Mouse (Mus musculus): ENCODE data around the gene Rnase1. TPM values are rescaled to one million over a fixed set of nuclear protein-coding genes. Genes with fewer than 3 reads are reported as not detected.
"Not testable (repeated sequence)": the region's sequence is repeated elsewhere in the genome, so short reads cannot be mapped to it uniquely, and the experiment has no call there.

The Rnase1 gene
- total RNA-seq (2012; rRNA removed) (0.17 TPM in 1 of 2 replicates, not detected in the other), total RNA-seq (2014; rRNA removed) (not detected in 2 replicates), polyA plus RNA-seq (2012; ENCODE audit: insufficient read length, low read depth) (not detected in 2 replicates)

DNA sequence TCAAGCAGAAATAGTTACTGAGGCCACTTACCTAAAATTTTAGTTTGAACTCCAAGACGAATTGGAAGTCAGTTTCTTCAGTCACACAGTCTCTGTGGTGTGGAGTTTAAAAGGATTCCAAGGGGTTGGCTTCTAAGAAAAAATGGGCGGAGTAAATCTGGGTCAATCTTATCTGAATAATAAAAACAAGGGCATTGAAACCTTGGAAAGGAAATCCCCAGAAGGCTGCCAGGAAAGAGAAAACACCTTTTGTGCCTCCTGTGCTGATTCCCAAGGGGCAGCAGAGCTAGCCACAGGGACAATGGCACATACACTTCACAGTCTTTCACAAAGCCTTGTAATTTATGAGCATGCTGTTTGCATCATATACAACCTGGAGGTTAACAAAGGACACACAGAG is at the start of gene Rnase1:
Gene Rnase1, minus strand, starts transcription at position 101 of the 400 bp plus-strand sequence.
- Histone ChIP-seq H3K27ac (ENCODE audit: insufficient read depth, low read depth) (no peak within 1 kb of the TSS), H3K9me3 (replicated peaks; ENCODE audit: low read length) (no peaks in the 10 kb centered on the region), H3K9ac (ENCODE audit: insufficient read depth, low read depth) (no peak within 1 kb of the TSS), H3K4me3 (replicated peaks in 1 of 3; ENCODE audit: low read depth in 2 of 3, low read length in 2 of 3, poor library complexity in 1 of 3) (no peak within 1 kb of the TSS), H3K4me1 (ENCODE audit: control insufficient read depth in 1 of 2, insufficient read depth in 2 of 2) (peaks cover 2 to 11% of the 10 kb centered on the region in 2 experiments; a peak in 3 of 4 replicates), H3K4me2 (ENCODE audit: insufficient read depth, low read depth, poor library complexity, severe bottlenecking) (no peak within 1 kb of the TSS), H3K79me2 (replicated peaks; ENCODE audit: control insufficient read depth, extremely low read depth, insufficient read depth, poor library complexity, severe bottlenecking) (no peaks in the 10 kb centered on the region), H3K36me3 (replicated peaks in 1 of 2; ENCODE audit: control insufficient read depth in 1 of 2, insufficient read depth in 1 of 2, low read length in 1 of 2) (no peaks in the 10 kb centered on the region), H3K27me3 (replicated peaks) (no peaks in the 10 kb centered on the region)
- dilution Hi-C loops (cut with MboI; ENCODE audit: extremely low pct_ligation_motif_present, extremely low pct_unique_long_range_greater_than_20kb, low sequenced_read_pairs) (no loop called here), in situ Hi-C loops (cut with MboI; ENCODE audit: low pct_ligation_motif_present, low pct_unique_long_range_greater_than_20kb, low sequenced_read_pairs) (no loop called here)
- no peak for DNase-seq (ENCODE audit: extremely low read depth)
- no peak for TF ChIP-seq TCF12 (IDR thresholded peaks at IDR 0.05; ENCODE audit: low read depth, low read length)
- no peak for TF ChIP-seq MYC (IDR thresholded peaks at IDR 0.05; ENCODE audit: low read depth, low read length)
- no peak for TF ChIP-seq ZKSCAN1 (IDR thresholded peaks at IDR 0.05; ENCODE audit: borderline replicate concordance, low read depth, low read length)
- no peak for TF ChIP-seq RCOR1 (conservative IDR thresholded peaks at IDR 0.05; ENCODE audit: low read depth, low read length)

DNA sequence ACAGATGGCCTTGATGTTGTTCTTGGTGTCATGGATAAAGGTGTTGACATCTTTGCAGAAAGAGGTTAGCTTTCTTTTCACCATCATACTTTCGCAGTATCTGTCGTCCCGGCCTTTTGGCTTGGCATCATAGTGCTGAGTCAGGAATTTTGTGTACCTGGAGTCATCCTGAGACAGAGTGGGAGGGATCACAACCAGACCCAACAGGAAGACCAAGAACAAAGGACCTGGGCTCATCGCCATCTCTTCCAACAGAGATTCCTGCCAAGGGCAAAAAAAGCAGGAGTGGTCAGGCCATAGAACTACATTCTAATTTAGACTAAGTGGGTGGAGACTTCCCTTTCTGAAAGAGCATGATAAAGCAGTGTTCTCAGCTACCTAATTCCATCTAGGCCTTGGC is 49.1 kb upstream of the Rnase1 start:
- DNase-seq (ENCODE audit: extremely low read depth), result no peak
- H3K4me3 ChIP-seq (replicated peaks in 1 of 3; ENCODE audit: low read depth in 2 of 3, low read length in 2 of 3, poor library complexity in 1 of 3), result no peak overlapping the region
- no peak overlapping the region for H3K9ac ChIP-seq (ENCODE audit: insufficient read depth, low read depth)
- H3K9me3 ChIP-seq (replicated peaks; ENCODE audit: low read length), result no peaks in the 10 kb centered on the region
- H3K27me3 ChIP-seq (replicated peaks), result no peaks in the 10 kb centered on the region
- H3K27ac ChIP-seq (ENCODE audit: insufficient read depth, low read depth), result no peak overlapping the region
- no peaks in the 10 kb centered on the region for H3K79me2 ChIP-seq (replicated peaks; ENCODE audit: control insufficient read depth, extremely low read depth, insufficient read depth, poor library complexity, severe bottlenecking)
- dilution Hi-C loops (cut with MboI; ENCODE audit: extremely low pct_ligation_motif_present, extremely low pct_unique_long_range_greater_than_20kb, low sequenced_read_pairs), result no loop called here
- no peak overlapping the region for H3K4me2 ChIP-seq (ENCODE audit: insufficient read depth, low read depth, poor library complexity, severe bottlenecking)
- TF ChIP-seq CTCF (conservative IDR thresholded peaks at IDR 0.05 in 1 of 2, IDR thresholded peaks at IDR 0.05 in 1 of 2; ENCODE audit: low read depth in 2 of 2, low read length in 2 of 2), result no peak
- TF ChIP-seq MAFK (IDR thresholded peaks at IDR 0.05; ENCODE audit: insufficient replicate concordance, low read length), result peak; percentile 81
- TF ChIP-seq ZC3H11A (IDR thresholded peaks at IDR 0.05; ENCODE audit: low read depth, low read length), result no peak
- no peak for TF ChIP-seq MYC (IDR thresholded peaks at IDR 0.05; ENCODE audit: low read depth, low read length)
- TF ChIP-seq EP300 (IDR thresholded peaks at IDR 0.05; ENCODE audit: low read length), result no peak
- no peak for TF ChIP-seq RAD21 (IDR thresholded peaks at IDR 0.05; ENCODE audit: low read depth, low read length)
- TF ChIP-seq USF2 (conservative IDR thresholded peaks at IDR 0.05; ENCODE audit: low read depth, low read length), result no peak
- no peak for TF ChIP-seq BHLHE40 (IDR thresholded peaks at IDR 0.05; ENCODE audit: low read depth, low read length)
- no peaks in the 10 kb centered on the region for H3K36me3 ChIP-seq (replicated peaks in 1 of 2; ENCODE audit: control insufficient read depth in 1 of 2, insufficient read depth in 1 of 2, low read length in 1 of 2)
- in situ Hi-C loops (cut with MboI; ENCODE audit: low pct_ligation_motif_present, low pct_unique_long_range_greater_than_20kb, low sequenced_read_pairs), result no loop called here
- peaks cover 8 to 12% of the 10 kb centered on the region in 2 experiments for H3K4me1 ChIP-seq (ENCODE audit: control insufficient read depth in 1 of 2, insufficient read depth in 2 of 2)

DNA sequence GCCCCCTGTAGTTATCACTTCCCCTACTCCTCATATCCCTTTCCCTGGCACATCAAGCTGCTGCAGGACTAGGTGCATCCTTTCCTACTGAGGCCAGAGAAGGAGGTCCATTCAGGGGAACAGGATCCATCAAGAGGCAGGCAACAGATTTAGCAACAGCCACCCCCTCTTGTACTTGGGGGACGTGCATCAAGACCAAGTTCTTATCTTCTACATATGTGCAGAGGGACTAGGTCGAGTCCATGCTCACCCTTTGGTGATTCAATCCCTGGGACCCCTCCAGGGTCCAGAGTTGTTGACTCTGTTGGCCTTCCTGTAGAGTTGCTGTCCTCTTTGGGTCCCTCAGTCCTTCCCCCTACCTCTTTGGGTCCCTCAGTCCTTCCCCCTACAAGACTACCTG is 34.5 kb upstream of the Rnase1 start:
- dilution Hi-C loops (cut with MboI; ENCODE audit: extremely low pct_ligation_motif_present, extremely low pct_unique_long_range_greater_than_20kb, low sequenced_read_pairs); H3K36me3 ChIP-seq (replicated peaks in 1 of 2; ENCODE audit: control insufficient read depth in 1 of 2, insufficient read depth in 1 of 2, low read length in 1 of 2): not testable (repeated sequence)

More for the DNA sequence above, 34.5 kb upstream of the Rnase1 start:
- peaks cover 6 to 14% of the 10 kb centered on the region in 2 experiments for H3K4me1 ChIP-seq (ENCODE audit: control insufficient read depth in 1 of 2, insufficient read depth in 2 of 2)
- H3K27me3 ChIP-seq (replicated peaks); in situ Hi-C loops (cut with MboI; ENCODE audit: low pct_ligation_motif_present, low pct_unique_long_range_greater_than_20kb, low sequenced_read_pairs); H3K4me3 ChIP-seq (replicated peaks in 1 of 3; ENCODE audit: low read depth in 2 of 3, low read length in 2 of 3, poor library complexity in 1 of 3); H3K27ac ChIP-seq (ENCODE audit: insufficient read depth, low read depth); H3K9me3 ChIP-seq (replicated peaks; ENCODE audit: low read length); H3K4me2 ChIP-seq (ENCODE audit: insufficient read depth, low read depth, poor library complexity, severe bottlenecking); H3K9ac ChIP-seq (ENCODE audit: insufficient read depth, low read depth); DNase-seq (ENCODE audit: extremely low read depth); H3K79me2 ChIP-seq (replicated peaks; ENCODE audit: control insufficient read depth, extremely low read depth, insufficient read depth, poor library complexity, severe bottlenecking): not testable (repeated sequence)

All from CH12.LX (cell line).